Mouse (Mus musculus) layer of hippocampus, adult 9-11 months (tissue): ENCODE measurements around the gene Gm6793.

Experiments used
- DNase-seq: peaks from one replicate; pipeline ENCODE4 v3.0.0; 2022

Gm6793 gene

GRCm38 (mm10) chr8:111982116-111982515, 32.7 kb downstream of the Gm6793 start:
- no peak for DNase-seq

DNA sequence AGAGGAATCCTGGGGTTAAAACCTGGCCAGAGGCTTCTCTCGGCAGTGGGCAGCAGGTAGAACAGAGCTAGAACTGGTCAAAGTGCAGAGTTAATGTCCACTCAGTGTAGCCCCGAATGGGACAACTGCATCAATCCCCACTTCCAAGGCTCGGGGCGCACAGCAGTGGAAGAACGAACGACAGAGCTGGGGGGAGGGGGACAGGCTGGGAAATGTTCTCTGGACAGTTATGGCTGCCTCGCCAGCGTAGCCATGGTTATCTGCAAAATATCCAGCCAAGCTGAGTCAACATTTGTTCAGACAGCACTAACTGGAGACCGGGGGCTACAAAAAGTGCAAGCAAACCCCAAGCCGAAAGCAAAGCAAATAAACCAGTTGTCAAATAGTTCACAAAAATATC, 36.7 kb downstream of the Gm6793 start:
- no peak for DNase-seq

DNA sequence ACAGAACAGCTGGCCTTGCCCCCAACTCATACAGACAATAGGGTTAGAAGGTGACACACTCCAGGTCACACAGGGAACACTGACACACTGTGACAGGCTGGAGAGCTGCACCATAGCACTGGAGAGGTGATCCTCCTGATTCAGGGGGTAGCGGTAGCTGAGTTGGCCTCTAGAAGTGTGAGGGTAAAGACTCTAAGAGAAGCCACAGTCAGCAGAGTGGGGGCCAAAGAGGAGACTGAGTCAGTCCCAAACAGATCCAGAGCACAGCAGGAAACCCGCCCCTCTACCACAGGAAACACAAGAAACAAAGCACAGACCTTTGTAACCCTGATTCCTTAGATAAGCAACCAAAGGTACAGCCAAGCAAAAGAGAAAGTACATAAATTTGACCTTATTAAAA, 38.5 kb downstream of the Gm6793 start:
- no peak for DNase-seq

DNA sequence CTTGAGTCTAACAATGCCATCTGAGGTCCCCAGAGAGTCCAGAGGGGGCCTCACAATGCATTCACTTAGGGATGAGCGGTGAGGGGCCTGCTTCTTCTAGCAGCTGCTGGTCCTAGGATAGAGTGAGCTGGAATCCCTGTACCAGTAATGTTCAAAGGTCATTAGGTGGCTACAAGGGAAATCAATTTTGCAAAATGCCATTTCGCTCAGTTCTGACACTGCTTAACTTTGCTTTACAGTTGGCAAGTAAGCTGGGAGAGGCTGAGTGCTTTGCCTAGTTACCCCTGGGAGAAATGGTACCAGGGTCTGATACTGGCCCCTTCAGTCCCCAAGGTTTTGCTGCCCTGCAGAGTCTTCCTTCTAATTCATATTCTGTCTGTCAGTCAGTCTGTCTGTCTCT, 39.1 kb downstream of the Gm6793 start:
- no peak for DNase-seq

DNA sequence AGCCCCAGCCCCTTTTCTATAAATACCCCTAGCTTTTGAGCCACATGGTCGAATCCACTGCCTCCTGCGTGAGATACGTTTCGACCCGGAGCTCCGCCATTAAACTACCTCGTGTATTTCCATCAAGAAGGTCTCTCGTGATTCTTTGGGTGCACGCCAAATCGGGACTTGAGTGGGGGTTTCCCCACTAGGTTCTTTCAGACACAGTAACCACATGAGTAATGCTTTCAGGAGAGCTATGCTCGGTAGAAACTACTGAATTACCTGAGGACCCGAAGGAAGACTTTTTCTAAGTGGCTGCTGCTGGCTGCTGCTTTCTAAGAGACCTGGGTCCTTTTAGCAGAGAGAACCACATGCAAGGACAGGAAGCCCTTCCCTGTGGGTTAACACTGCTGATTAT, 40.7 kb downstream of the Gm6793 start:
- no peak for DNase-seq

DNA sequence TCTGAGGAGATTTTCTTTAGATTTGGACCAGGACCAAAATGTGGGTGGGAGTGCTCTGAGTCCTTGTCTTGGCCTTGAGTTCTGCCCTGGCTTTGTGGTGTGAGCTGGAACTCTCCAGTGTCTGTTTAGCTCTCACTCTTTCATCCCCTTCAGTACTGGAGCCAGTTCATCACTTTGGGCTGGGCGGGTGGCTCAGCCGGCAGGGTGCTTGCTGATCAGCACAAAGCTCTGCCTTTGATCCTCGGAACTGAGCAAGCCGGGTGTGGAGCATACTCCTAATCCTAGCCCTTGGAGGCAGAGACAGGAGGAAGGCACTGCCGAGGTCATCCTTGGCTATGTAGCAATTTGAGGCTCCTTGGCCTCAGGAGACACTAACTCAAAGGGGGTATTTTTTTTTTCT, 45.8 kb downstream of the Gm6793 start:
- no peak for DNase-seq

DNA sequence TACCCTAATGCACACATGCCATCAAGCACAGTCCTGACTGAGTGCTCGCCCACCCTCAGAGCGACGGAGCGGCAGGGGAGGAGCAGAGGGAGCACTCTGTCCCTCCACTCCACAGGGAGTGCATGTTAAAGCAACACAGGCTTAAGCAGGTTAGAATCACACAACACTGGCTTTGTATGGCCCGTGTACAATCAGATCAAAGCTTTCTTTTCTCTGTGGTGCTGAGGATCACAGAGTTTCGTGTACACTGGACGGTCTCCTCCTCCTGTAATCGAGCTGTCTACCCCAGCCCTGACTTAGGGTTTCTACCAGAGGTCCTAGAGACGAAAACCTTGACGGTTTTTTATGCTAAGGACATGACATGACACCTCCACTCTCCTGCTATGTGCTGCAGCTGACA, 46.3 kb downstream of the Gm6793 start:
- DNase-seq, result no peak

- DNase-seq, result no peak
Observed at GRCm38 (mm10) chr8:111967246-111967870, 47.5 kb downstream of the Gm6793 start.

GRCm38 (mm10) chr8:111964849-111965561, 49.8 kb downstream of the Gm6793 start:
- no peak for DNase-seq

DNA sequence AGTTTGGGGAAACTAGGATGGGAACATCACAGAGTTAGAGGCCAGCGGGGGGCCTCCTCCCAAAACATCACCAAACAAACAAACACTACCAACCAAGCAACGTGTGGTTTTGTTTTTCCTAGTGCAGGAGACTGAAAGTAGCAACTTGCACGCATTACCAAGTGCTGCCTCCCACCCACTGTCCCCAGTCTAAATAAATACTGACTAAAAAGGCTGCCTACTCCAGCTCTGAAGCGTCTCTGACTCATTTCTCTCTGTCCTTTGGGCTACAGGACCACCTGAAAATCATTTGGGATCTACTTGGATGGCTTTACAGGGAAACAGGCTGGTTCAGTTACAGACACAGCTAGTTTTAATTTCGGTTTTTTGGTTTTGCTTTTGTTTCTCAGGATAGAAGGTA, 50.5 kb downstream of the Gm6793 start:
- DNase-seq, result no peak

DNA sequence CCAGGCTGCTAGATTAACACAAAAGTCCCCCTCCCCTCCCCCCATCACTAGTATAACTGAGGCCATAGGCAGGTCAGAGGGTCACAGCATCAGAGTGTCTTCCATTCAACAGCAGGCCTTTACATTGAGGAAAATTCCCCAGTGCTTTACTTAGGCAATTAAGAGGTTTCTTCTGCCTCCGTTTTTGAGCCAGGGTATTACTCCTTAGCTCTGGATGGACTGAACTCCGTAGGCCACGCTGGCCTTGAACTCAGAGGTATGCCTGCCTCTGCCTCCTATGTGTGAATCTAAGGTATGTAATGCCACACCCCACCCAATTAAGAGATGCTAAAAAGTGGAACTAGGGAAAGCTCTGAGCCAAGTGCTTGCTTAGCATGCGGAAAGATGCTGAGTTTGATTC, 51.3 kb downstream of the Gm6793 start:
- DNase-seq, result no peak
